Mouse (Mus musculus) cortical plate, adult 2 months (tissue): ENCODE data around the gene Dph1. TPM values are rescaled to one million over a fixed set of nuclear protein-coding genes. Genes with fewer than 3 reads are reported as not detected.

Experiments used
- H3K27ac ChIP-seq: fragments of 200-500 bp; 2 replicates; pipeline ENCODE4 v1.5.1; 2012; ENCODE audit warnings: low read length, control low read depth, inconsistent platforms; ENCODE audit not compliant: insufficient read depth
- H3K4me1 ChIP-seq: fragments of 200-500 bp; 2 replicates; pipeline ENCODE4 v1.6.1; 2011; ENCODE audit warnings: low read length; ENCODE audit not compliant: control insufficient read depth, insufficient read depth
- H3K4me3 ChIP-seq: fragments of 200-500 bp; 2 replicates; pipeline ENCODE4 v1.5.1; 2011; ENCODE audit warnings: mild to moderate bottlenecking, low read length, control low read depth; ENCODE audit not compliant: insufficient read depth
- CTCF ChIP-seq: fragments of 200-500 bp; IDR thresholded peaks from 2 replicates; pipeline ENCODE4 v1.5.1; 2011; ENCODE audit warnings: mild to moderate bottlenecking, control low read depth, low read length; ENCODE audit not compliant: insufficient read depth; ENCODE audit errors: extremely low read depth
- POLR2A ChIP-seq: fragments of 200-500 bp; IDR thresholded peaks from 2 replicates; pipeline ENCODE4 v1.6.1; 2011; ENCODE audit warnings: mild to moderate bottlenecking, low read length, control low read depth; ENCODE audit not compliant: insufficient read depth; ENCODE audit errors: extremely low read depth
- polyA plus RNA-seq: library from polyadenylated mRNA; depleted of rRNA; stranded (reverse); fragments of >200 nt; gene quantifications from 2 replicates; pipeline ENCODE4 v1.2.3, GENCODE M21; 2012

Gene Dph1
- polyA plus RNA-seq, 1 experiment: 29.1 TPM

GRCm38 (mm10) chr11:75220517-75221145, 29.6 kb upstream of the Dph1 start:
- Histone ChIP-seq H3K4me3 (no peak overlapping the region), H3K27ac (no peak overlapping the region), H3K4me1 (peaks cover 4% of the 10 kb centered on the region)
- no peak for TF ChIP-seq POLR2A
- TF ChIP-seq CTCF: no peak

DNA sequence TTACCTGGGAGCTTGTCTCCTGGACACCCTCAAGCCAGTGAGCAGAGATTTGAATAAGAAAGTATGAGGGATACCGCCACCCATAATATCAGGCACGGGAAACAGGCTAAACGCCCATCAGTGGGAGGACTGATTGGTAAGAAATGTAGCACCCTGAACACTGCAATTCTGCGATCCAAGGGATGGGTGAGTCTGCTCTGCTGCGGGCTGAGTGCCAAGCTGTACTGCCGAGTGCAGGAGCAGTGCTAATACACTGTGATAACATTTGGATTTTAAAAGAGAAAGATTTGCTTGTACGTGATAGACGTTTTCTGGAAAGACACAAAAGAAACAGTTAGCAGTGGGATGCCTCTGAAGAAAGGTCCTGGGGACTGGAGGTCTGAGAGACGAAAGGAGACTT, 29.1 kb upstream of the Dph1 start:
- peaks cover 4% of the 10 kb centered on the region for H3K4me1 ChIP-seq
- no peak for TF ChIP-seq POLR2A
- no peak for TF ChIP-seq CTCF
- no peak overlapping the region for H3K4me3 ChIP-seq
- H3K27ac ChIP-seq: no peak overlapping the region

- no peak for TF ChIP-seq POLR2A
- TF ChIP-seq CTCF: no peak
- Histone ChIP-seq H3K4me3 (no peak overlapping the region), H3K4me1 (peaks cover 8% of the 10 kb centered on the region), H3K27ac (no peak overlapping the region)
Measured at GRCm38 (mm10) chr11:75214081-75214950, 23.3 kb upstream of the Dph1 start.

- TF ChIP-seq POLR2A (no peak), CTCF (no peak)
- H3K27ac ChIP-seq: no peak overlapping the region; the same call in 1 of the 2 replicates
- no peak overlapping the region for H3K4me3 ChIP-seq
- H3K4me1 ChIP-seq: peaks cover 8% of the 10 kb centered on the region
Measured at GRCm38 (mm10) chr11:75213372-75214080, 22.5 kb upstream of the Dph1 start.

GRCm38 (mm10) chr11:75212876-75213275, 21.8 kb upstream of the Dph1 start:
- Histone ChIP-seq H3K4me3 (no peak overlapping the region), H3K27ac (peak overlapping the region; percentile 78), H3K4me1 (peaks cover 11% of the 10 kb centered on the region)
- TF ChIP-seq CTCF (no peak), POLR2A (no peak)

GRCm38 (mm10) chr11:75212031-75212667, 21.1 kb upstream of the Dph1 start:
- no peak for TF ChIP-seq POLR2A
- Histone ChIP-seq H3K4me3 (no peak overlapping the region), H3K27ac (peak overlapping the region; percentile 85), H3K4me1 (peaks cover 11% of the 10 kb centered on the region)

GRCm38 (mm10) chr11:75210755-75211154, 19.7 kb upstream of the Dph1 start:
- H3K4me3 ChIP-seq: no peak overlapping the region
- H3K4me1 ChIP-seq: peaks cover 11% of the 10 kb centered on the region
- H3K27ac ChIP-seq: no peak overlapping the region
- TF ChIP-seq POLR2A: no peak
- no peak for TF ChIP-seq CTCF

- Histone ChIP-seq H3K27ac (peak overlapping the region; percentile 44; the same call in 1 of the 2 replicates), H3K4me1 (peaks cover 12% of the 10 kb centered on the region), H3K4me3 (no peak overlapping the region)
- no peak for TF ChIP-seq CTCF
- TF ChIP-seq POLR2A: no peak
Measured at GRCm38 (mm10) chr11:75210093-75210492, 19.1 kb upstream of the Dph1 start.

GRCm38 (mm10) chr11:75209363-75209762, 18.3 kb upstream of the Dph1 start:
- no peak overlapping the region for H3K4me3 ChIP-seq
- TF ChIP-seq CTCF (no peak), POLR2A (no peak)
- H3K4me1 ChIP-seq: peaks cover 12% of the 10 kb centered on the region
- 0 out of 2 replicates have a peak overlapping the region, but pooled peaks have one; percentile 44 for H3K27ac ChIP-seq
